In genomic region chr11:107629504-107629903, GRCm38 (mm10) we compare ENCODE assay signal across 8 mouse cellular contexts.
DNase-seq lines count a peak whose midpoint lies in the region; ATAC-seq and TF ChIP-seq lines count a peak whose summit lies in the region.

No protein-coding gene starts in this region.

- H3K4me2 ChIP-seq in midbrain, embryonic 15.5 days = no peak overlapping the region
- H3K4me2 ChIP-seq in stomach, embryonic 16.5 days (ENCODE audit: low read depth, low read length) = no peak overlapping the region

- ATAC-seq in midbrain, embryonic 15.5 days (replicated peaks) = peak; percentile 80
- 0 out of 2 replicates have a peak, but pooled peaks have one; percentile 21 for ATAC-seq in stomach, embryonic 16.5 days (ENCODE audit: insufficient read depth, low FRiP score)

- TF ChIP-seq CTCF in cortical plate, adult 2 months (IDR thresholded peaks at IDR 0.05; ENCODE audit: extremely low read depth, insufficient read depth, low read length) = peak; percentile 91

- H3K27ac ChIP-seq in cortical plate, adult 2 months (ENCODE audit: insufficient read depth, low read length) = no peak overlapping the region
- H3K27ac ChIP-seq in midbrain, embryonic 15.5 days = no peak overlapping the region
- H3K27ac ChIP-seq in stomach, embryonic 16.5 days (ENCODE audit: low read length) = no peak overlapping the region

- 0 out of 2 replicates have a peak, but pooled peaks cover 2% of the 10 kb centered on the region for H3K36me3 ChIP-seq in midbrain, embryonic 15.5 days (replicated peaks)
- H3K36me3 ChIP-seq in stomach, embryonic 16.5 days (ENCODE audit: control insufficient read depth, insufficient read depth, low read length) = peaks cover 3% of the 10 kb centered on the region; the same call in 1 of the 2 replicates

- WGBS in midbrain, embryonic 15.5 days = 24% methylated on average over 4 of the region's 4 CpGs
- WGBS in stomach, embryonic 16.5 days = 28% methylated on average over 4 of the region's 4 CpGs

- no peaks in the 10 kb centered on the region for H3K27me3 ChIP-seq in midbrain, embryonic 15.5 days (replicated peaks)
- no peaks in the 10 kb centered on the region for H3K27me3 ChIP-seq in stomach, embryonic 16.5 days (ENCODE audit: control insufficient read depth, insufficient read depth, low read length)

- H3K9me3 ChIP-seq in midbrain, embryonic 15.5 days = no peaks in the 10 kb centered on the region
- no peaks in the 10 kb centered on the region for H3K9me3 ChIP-seq in stomach, embryonic 16.5 days (replicated peaks; ENCODE audit: control insufficient read depth, low read length)

- TF ChIP-seq POLR2A in cortical plate, adult 2 months (IDR thresholded peaks at IDR 0.05; ENCODE audit: extremely low read depth, insufficient read depth, low read length) = no peak

- H3K4me1 ChIP-seq in cortical plate, adult 2 months (ENCODE audit: control insufficient read depth, insufficient read depth, low read length) = no peaks in the 10 kb centered on the region
- H3K4me1 ChIP-seq in midbrain, embryonic 15.5 days = 0 out of 2 replicates have a peak, but pooled peaks cover 2% of the 10 kb centered on the region
- H3K4me1 ChIP-seq in stomach, embryonic 16.5 days (ENCODE audit: control insufficient read depth, insufficient read depth, low read length) = no peaks in the 10 kb centered on the region

- intact Hi-C loops in left cerebral cortex, postnatal 4 days (cut with DNase I) = loop anchor here (5.0 kb wide), 1 partner anchor 223 kb away; no protein-coding TSS in a partner anchor

- no peak overlapping the region for H3K4me3 ChIP-seq in cortical plate, adult 2 months (ENCODE audit: insufficient read depth, low read length)
- no peak overlapping the region for H3K4me3 ChIP-seq in midbrain, embryonic 15.5 days
- H3K4me3 ChIP-seq in stomach, embryonic 16.5 days (replicated peaks; ENCODE audit: low read length) = no peak overlapping the region

- H3K9ac ChIP-seq in midbrain, embryonic 15.5 days = no peak overlapping the region
- H3K9ac ChIP-seq in stomach, embryonic 16.5 days (ENCODE audit: low read length) = no peak overlapping the region

- peak; percentile 81 for DNase-seq in adrenal gland, postnatal 10 days
- DNase-seq in gastrocnemius, postnatal 25 days = peak; percentile 51
- peak; percentile 39 for DNase-seq in kidney, adult 18-20 months
- DNase-seq in left cerebral cortex, postnatal 4 days = peak; percentile 77
- no peak for DNase-seq in spleen, adult 18-20 months

Comparison
In these comparisons a context has a peak if more than half of its experiments do, and no peak if none do; other contexts are left out.
1. DNase-seq: peak in adrenal gland, postnatal 10 days (single experiment), gastrocnemius, postnatal 25 days (single experiment), kidney, adult 18-20 months (single experiment) and left cerebral cortex, postnatal 4 days (single experiment); none in spleen, adult 18-20 months (0 of 2).